Mouse (Mus musculus): Measurements from ENCODE around the gene Camk1d. TPM values are rescaled to one million over a fixed set of nuclear protein-coding genes. Genes with fewer than 3 reads are reported as not detected.
"Not testable (repeated sequence)": the region's sequence is repeated elsewhere in the genome, so short reads cannot be mapped to it uniquely, and the experiment has no call there.

Camk1d gene
- total and polyA plus RNA-seq, 2 experiments: 17.0 to 47.7 TPM

DNA sequence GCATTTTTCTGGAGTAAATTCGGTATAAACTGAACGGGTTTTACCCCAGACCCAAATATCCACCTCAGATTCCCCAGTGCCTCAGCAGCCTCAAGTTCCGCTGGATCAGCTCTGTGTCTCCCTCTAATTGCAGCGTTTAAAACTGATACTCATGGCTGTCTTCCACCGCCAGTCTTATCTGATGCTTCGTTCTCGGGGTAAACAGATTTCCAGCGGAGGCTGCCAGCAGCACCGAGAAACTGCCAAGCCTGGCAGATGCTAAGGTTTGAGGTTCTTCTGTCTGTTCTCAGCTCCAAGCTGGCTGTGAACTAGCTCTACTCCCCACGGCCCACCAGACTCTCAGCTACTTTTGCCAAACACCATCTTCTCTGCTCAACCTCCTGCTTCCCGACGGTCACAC is 464.3 kb downstream of the Camk1d start:
- no peak overlapping the region for H3K27ac ChIP-seq (replicated peaks; ENCODE audit: insufficient read depth, low read depth, low read length)
- WGBS: 26% methylated on average over 12 of the region's 12 CpGs
- no peaks in the 10 kb centered on the region for H3K27me3 ChIP-seq (ENCODE audit: control insufficient read depth, insufficient read depth, low read length)
- TF ChIP-seq CTCF (IDR thresholded peaks at IDR 0.05; ENCODE audit: low read depth, low read length): peak; percentile 41
- TF ChIP-seq POLR2A (IDR thresholded peaks at IDR 0.05; ENCODE audit: extremely low read depth, insufficient read depth, low read length): no peak
- H3K9ac ChIP-seq (ENCODE audit: low read depth, low read length): no peak overlapping the region
- H3K79me2 ChIP-seq (ENCODE audit: control insufficient read depth, insufficient read depth, low read length): no peaks in the 10 kb centered on the region
- DNase-seq (ENCODE audit: extremely low read depth, low read depth, low spot score): peak; percentile 71
- H3K4me1 ChIP-seq (ENCODE audit: control insufficient read depth, insufficient read depth, low read length): no peaks in the 10 kb centered on the region
- H3K36me3 ChIP-seq (ENCODE audit: control insufficient read depth, insufficient read depth, low read length): no peaks in the 10 kb centered on the region
- H3K4me3 ChIP-seq (ENCODE audit: insufficient read depth, low read depth, low read length): no peak overlapping the region

DNA sequence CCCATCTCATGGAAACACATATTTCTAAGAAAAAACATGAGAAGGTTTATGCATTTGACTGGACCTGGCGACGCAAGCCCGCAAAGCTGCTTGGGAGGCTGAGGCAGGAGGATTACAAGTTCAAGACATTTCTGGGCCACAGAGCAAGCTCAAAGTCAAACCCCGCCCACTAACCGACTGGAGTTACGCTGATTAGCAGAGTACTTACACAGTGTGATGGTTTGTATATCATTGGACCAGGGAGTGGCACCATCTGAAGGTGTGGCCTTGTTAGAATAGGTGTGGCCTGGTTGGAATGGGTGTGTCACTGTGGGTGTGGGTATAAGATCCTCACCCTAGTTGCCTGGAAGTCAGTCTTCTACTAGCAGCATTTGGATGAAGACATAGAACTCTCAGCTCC is 465.1 kb downstream of the Camk1d start:
- not testable (repeated sequence) for H3K27ac ChIP-seq (replicated peaks; ENCODE audit: insufficient read depth, low read depth, low read length); H3K9ac ChIP-seq (ENCODE audit: low read depth, low read length); H3K4me3 ChIP-seq (ENCODE audit: insufficient read depth, low read depth, low read length); DNase-seq (ENCODE audit: extremely low read depth, low read depth, low spot score); H3K27me3 ChIP-seq (ENCODE audit: control insufficient read depth, insufficient read depth, low read length); H3K4me1 ChIP-seq (ENCODE audit: control insufficient read depth, insufficient read depth, low read length); H3K79me2 ChIP-seq (ENCODE audit: control insufficient read depth, insufficient read depth, low read length); H3K36me3 ChIP-seq (ENCODE audit: control insufficient read depth, insufficient read depth, low read length)
- 96% methylated on average over 6 of the region's 6 CpGs for WGBS

Other genes with a start within 250 kb of the Camk1d start
- gene Nudt5, start 130.5 kb upstream of the Camk1d start, total RNA-seq (2014; rRNA removed): 13.9 and 15.8 TPM in 2 replicates
- gene Nudt5, start 130.5 kb upstream of the Camk1d start, polyA plus RNA-seq (2012; rRNA removed): 4.2 and 5.2 TPM in 2 replicates
- 92.7 and 117 TPM in 2 replicates for gene Cdc123, start 130.6 kb upstream of the Camk1d start, total RNA-seq (2014; rRNA removed)
- gene Cdc123, start 130.6 kb upstream of the Camk1d start, polyA plus RNA-seq (2012; rRNA removed): 29.5 and 33.9 TPM in 2 replicates
- 0.34 and 0.65 TPM in 2 replicates for gene Gm13199, start 148.4 kb upstream of the Camk1d start, total RNA-seq (2014; rRNA removed)
- 0.27 and 0.57 TPM in 2 replicates for gene Gm13199, start 148.4 kb upstream of the Camk1d start, polyA plus RNA-seq (2012; rRNA removed)
- 14.2 and 17.1 TPM in 2 replicates for gene Sec61a2, start 180.9 kb upstream of the Camk1d start, total RNA-seq (2014; rRNA removed)
- gene Sec61a2, start 180.9 kb upstream of the Camk1d start, polyA plus RNA-seq (2012; rRNA removed): 4.5 and 8.2 TPM in 2 replicates
- 81.6 and 84.2 TPM in 2 replicates for gene Dhtkd1, start 228.3 kb upstream of the Camk1d start, total RNA-seq (2014; rRNA removed)
- 31.3 and 44.1 TPM in 2 replicates for gene Dhtkd1, start 228.3 kb upstream of the Camk1d start, polyA plus RNA-seq (2012; rRNA removed)
- gene Upf2, start 237.0 kb upstream of the Camk1d start, total RNA-seq (2014; rRNA removed): 7.7 and 10.1 TPM in 2 replicates
- gene Upf2, start 237.0 kb upstream of the Camk1d start, polyA plus RNA-seq (2012; rRNA removed): 1.5 and 1.6 TPM in 2 replicates